Mouse (Mus musculus) C2C12 (cell line): ENCODE results near the gene Cd5l. TPM values are rescaled to one million over a fixed set of nuclear protein-coding genes. Genes with fewer than 3 reads are reported as not detected.

Experiments used
- H3K27me3 ChIP-seq: one replicate; pipeline ENCODE4 v1.6.1; 2011; ENCODE audit not compliant: control insufficient read depth, insufficient read depth, insufficient read length
- H3K36me3 ChIP-seq: one replicate; pipeline ENCODE4 v1.6.1; 2011; ENCODE audit not compliant: control insufficient read depth, insufficient read depth
- H3K4me3 ChIP-seq: one replicate; pipeline ENCODE4 v1.5.1; 2011; ENCODE audit warnings: mild to moderate bottlenecking, control low read depth; ENCODE audit not compliant: poor library complexity, insufficient read depth, severe bottlenecking
- H3K79me2 ChIP-seq: one replicate; pipeline ENCODE4 v1.6.1; 2011; ENCODE audit not compliant: control insufficient read depth, insufficient read depth
- H3K79me3 ChIP-seq: one replicate; pipeline ENCODE4 v1.6.1; 2011; ENCODE audit warnings: low read depth, control low read depth
- H3ac ChIP-seq: one replicate; pipeline ENCODE3; 2011; ENCODE audit warnings: low read depth; ENCODE audit not compliant: control insufficient read depth, insufficient read length
- CEBPB ChIP-seq: IDR thresholded peaks from one replicate; pipeline ENCODE4 v1.6.1; 2011; ENCODE audit warnings: low read depth, mild to moderate bottlenecking, control low read depth, moderate library complexity
- CTCF ChIP-seq: IDR thresholded peaks from one replicate; pipeline ENCODE4 v1.5.1; 2011; ENCODE audit not compliant: control insufficient read depth, insufficient read depth, insufficient read length
- FOSL1 ChIP-seq: IDR thresholded peaks from one replicate; pipeline ENCODE4 v1.8.0; 2011; ENCODE audit warnings: mild to moderate bottlenecking, low read length; ENCODE audit not compliant: poor library complexity, insufficient read depth, severe bottlenecking
- MAX ChIP-seq: IDR thresholded peaks from one replicate; pipeline ENCODE4 v1.6.1; 2011; ENCODE audit warnings: mild to moderate bottlenecking, control low read depth
- MYOD1 ChIP-seq: IDR thresholded peaks from one replicate; pipeline ENCODE4 v1.6.1; 2011; ENCODE audit warnings: low read depth; ENCODE audit not compliant: control insufficient read depth, insufficient read length
- MYOG ChIP-seq: IDR thresholded peaks from one replicate; pipeline ENCODE4 v1.6.1; 2011; ENCODE audit not compliant: control insufficient read depth, insufficient read length; ENCODE audit errors: extremely low read depth
- USF1 ChIP-seq: IDR thresholded peaks from one replicate; pipeline ENCODE4 v1.6.1; 2011; ENCODE audit warnings: low read depth, mild to moderate bottlenecking, control low read depth, moderate library complexity
- polyA plus RNA-seq: library from polyadenylated mRNA; unstranded; fragments of >200 nt; fragmentation: generic; extraction: Trizol; gene quantifications from one replicate; pipeline ENCODE4 v1.2.1, GENCODE M21; 2012; ENCODE audit warnings: missing spikeins

The Cd5l gene
- polyA plus RNA-seq, 1 experiment: not detected

DNA sequence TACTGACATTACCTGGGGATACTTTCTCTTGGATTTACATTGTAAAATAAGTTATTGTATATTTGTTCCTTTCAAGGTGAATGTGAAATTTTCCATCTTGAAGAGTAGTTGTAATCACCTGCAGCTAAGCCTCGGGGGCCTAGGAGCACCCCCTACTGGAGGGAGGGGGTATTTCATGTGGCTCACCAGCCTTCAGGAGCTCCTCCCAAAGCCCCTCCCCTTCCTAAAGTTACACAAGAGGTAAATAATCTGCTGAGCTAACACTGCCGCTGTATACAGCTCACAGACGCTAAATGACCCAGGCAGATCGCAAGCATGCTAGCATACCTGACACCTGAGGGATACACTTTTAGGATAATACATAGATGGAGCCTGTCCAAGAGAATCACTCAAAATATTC lies 50.5 kb downstream of the Cd5l start:
- H3ac ChIP-seq: no peak overlapping the region
- H3K36me3 ChIP-seq: no peaks in the 10 kb centered on the region
- no peaks in the 10 kb centered on the region for H3K27me3 ChIP-seq
- no peaks in the 10 kb centered on the region for H3K79me2 ChIP-seq
- no peak overlapping the region for H3K4me3 ChIP-seq
- no peak for TF ChIP-seq MAX
- no peak for TF ChIP-seq CEBPB
- no peak for TF ChIP-seq CTCF
- no peak for TF ChIP-seq MYOD1
- TF ChIP-seq USF1: no peak
- TF ChIP-seq FOSL1: no peak
- no peak for TF ChIP-seq MYOG
- H3K79me3 ChIP-seq: no peaks in the 10 kb centered on the region

DNA sequence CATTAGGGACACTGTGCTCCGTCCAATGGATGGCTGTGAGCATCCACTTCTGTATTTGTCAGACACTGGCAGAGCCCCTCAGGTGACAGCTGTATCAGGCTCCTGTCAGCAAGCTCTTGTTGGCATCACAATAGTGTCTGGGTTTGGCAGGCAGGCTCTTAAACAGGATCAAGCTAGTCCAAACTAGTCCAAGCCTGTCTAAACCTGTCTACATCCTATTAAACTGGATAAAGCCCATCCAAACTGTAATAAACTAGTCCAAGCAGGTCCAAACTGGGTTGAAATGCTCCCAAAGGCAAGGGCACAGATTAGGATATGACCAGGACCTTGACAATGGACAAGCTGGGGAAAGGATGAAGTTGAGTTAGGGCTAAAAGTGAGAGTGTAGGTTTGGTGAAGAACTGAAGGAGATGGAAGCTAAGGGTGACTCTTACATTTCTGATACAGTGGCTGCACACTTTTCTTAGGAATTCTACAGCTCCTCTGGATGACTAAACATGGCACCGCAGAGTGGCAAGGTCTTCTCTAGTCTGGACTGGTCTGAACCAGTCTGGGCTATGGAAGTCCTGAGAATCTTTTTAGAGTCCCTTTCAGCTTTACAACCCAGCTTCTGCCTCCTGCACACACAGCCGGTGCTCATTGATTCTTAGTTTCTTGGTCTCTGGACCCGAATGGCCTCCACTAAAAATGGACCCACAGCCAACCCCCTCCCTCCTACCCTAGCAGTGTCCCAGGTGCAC lies 51.7 kb downstream of the Cd5l start:
- Histone ChIP-seq H3ac (no peak overlapping the region), H3K36me3 (no peaks in the 10 kb centered on the region), H3K27me3 (no peaks in the 10 kb centered on the region), H3K4me3 (no peak overlapping the region), H3K79me2 (no peaks in the 10 kb centered on the region), H3K79me3 (no peaks in the 10 kb centered on the region)
- no peak for TF ChIP-seq USF1
- no peak for TF ChIP-seq MYOG
- no peak for TF ChIP-seq CEBPB
- no peak for TF ChIP-seq MYOD1
- TF ChIP-seq MAX: no peak
- TF ChIP-seq FOSL1: no peak
- TF ChIP-seq CTCF: no peak

DNA sequence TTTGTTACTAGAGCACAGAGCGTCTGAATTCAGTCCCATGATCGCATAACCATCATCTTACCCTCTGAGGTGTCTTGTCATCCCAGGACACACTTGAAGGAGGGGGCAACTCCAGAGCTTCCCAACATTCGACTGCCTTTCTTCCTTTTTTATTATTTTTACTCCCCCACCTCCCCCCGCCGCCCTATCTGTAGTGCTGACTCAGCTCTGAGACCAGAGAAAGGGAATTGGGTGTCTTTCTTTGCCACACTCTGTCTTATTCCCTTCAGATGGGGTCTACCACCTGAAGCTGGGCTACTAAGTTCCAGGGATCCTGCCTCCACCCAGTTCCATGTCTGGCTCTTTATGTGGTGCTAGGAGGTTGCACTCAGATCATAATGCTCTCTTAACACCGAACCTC lies 52.9 kb downstream of the Cd5l start:
- Histone ChIP-seq H3K4me3 (no peak overlapping the region), H3K36me3 (no peaks in the 10 kb centered on the region), H3K79me2 (no peaks in the 10 kb centered on the region), H3ac (no peak overlapping the region), H3K27me3 (no peaks in the 10 kb centered on the region), H3K79me3 (no peaks in the 10 kb centered on the region)
- no peak for TF ChIP-seq MAX

- Histone ChIP-seq H3K79me2 (no peaks in the 10 kb centered on the region), H3ac (no peak overlapping the region), H3K27me3 (no peaks in the 10 kb centered on the region), H3K79me3 (no peaks in the 10 kb centered on the region), H3K4me3 (no peak overlapping the region), H3K36me3 (no peaks in the 10 kb centered on the region)
- TF ChIP-seq MYOG (no peak), CEBPB (no peak), CTCF (peak; percentile 29), MAX (no peak)
These were observed 53.5 kb downstream of the Cd5l start for GRCm38 (mm10) chr3:87411150-87411549.

DNA sequence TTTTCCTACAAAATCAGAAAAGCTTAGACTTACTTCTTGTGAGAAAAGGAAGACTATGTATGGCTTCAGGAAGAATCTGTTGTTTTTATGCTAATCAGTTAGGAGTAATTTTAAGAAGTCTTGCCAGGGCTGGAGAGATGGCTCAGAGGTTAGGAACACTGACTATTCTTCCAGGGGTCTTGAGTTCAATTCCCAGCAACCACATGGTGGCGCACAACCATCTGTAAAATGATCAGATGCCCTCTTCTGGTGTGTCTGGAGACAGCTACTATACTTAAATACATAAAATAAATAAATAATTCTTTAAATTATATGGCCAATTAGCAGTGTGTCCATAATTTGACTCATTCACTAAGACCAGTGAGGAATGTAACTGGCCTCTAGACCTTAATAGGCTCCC lies 63.0 kb downstream of the Cd5l start:
- H3ac ChIP-seq: no peak overlapping the region

More for the DNA sequence above, 63.0 kb downstream of the Cd5l start:
- Histone ChIP-seq H3K4me3 (no peak overlapping the region), H3K27me3 (no peaks in the 10 kb centered on the region), H3K79me3 (no peaks in the 10 kb centered on the region), H3K79me2 (no peaks in the 10 kb centered on the region), H3K36me3 (no peaks in the 10 kb centered on the region)
- TF ChIP-seq USF1: no peak
- no peak for TF ChIP-seq MYOG
- TF ChIP-seq CEBPB: no peak
- no peak for TF ChIP-seq CTCF
- no peak for TF ChIP-seq MAX
- TF ChIP-seq MYOD1: no peak
- TF ChIP-seq FOSL1: no peak

Other genes starting within 250 kb of the Cd5l start
- 42.4 TPM for gene Kirrel, start 183.1 kb upstream of the Cd5l start, polyA plus RNA-seq
- not detected for gene Fcrls, start 94.1 kb upstream of the Cd5l start, polyA plus RNA-seq
- not detected for gene Fcrl1, start 18.5 kb downstream of the Cd5l start, polyA plus RNA-seq
- not detected for gene Fcrl5, start 77.9 kb downstream of the Cd5l start, polyA plus RNA-seq
- 3.7 TPM for gene Etv3, start 167.5 kb downstream of the Cd5l start, polyA plus RNA-seq